Mouse (Mus musculus) myocyte (in vitro differentiated cells): Measurements from ENCODE around the gene Sergef.

Experiments used
- CEBPB ChIP-seq: IDR thresholded peaks from 2 replicates; pipeline ENCODE4 v1.6.1; 2011; ENCODE audit warnings: mild to moderate bottlenecking, moderate library complexity; ENCODE audit not compliant: poor library complexity, insufficient read depth, severe bottlenecking
- E2F4 ChIP-seq: IDR thresholded peaks from one replicate; pipeline ENCODE4 v1.6.1; 2011; ENCODE audit warnings: mild to moderate bottlenecking, control low read depth, moderate library complexity; ENCODE audit not compliant: insufficient read depth
- MAX ChIP-seq: IDR thresholded peaks from one replicate; pipeline ENCODE4 v1.6.1; 2011; ENCODE audit warnings: low read depth, mild to moderate bottlenecking, control low read depth
- MYOD1 ChIP-seq, 3 experiments: IDR thresholded peaks; one replicate each; pipeline ENCODE4 v1.6.1; 2011; ENCODE audit warnings: control low read depth in 2 of 3, low read depth in 2 of 3, mild to moderate bottlenecking in 2 of 3, moderate library complexity in 1 of 3; ENCODE audit not compliant: insufficient read length in 2 of 3, control insufficient read depth in 1 of 3
- MYOG ChIP-seq, 3 experiments: IDR thresholded peaks; one replicate each; pipeline ENCODE4 v1.6.1; 2011; ENCODE audit warnings: control low read depth in 2 of 3, low read depth in 2 of 3, mild to moderate bottlenecking in 2 of 3; ENCODE audit not compliant: insufficient read length in 2 of 3, control insufficient read depth in 1 of 3, insufficient read depth in 1 of 3
- POLR2A ChIP-seq: IDR thresholded peaks from one replicate; pipeline ENCODE4 v1.6.1; 2011; ENCODE audit warnings: low read depth, mild to moderate bottlenecking, control low read depth, moderate library complexity; ENCODE audit not compliant: insufficient read length
- POLR2AphosphoS2 ChIP-seq: IDR thresholded peaks from one replicate; pipeline ENCODE4 v1.6.1; 2011; ENCODE audit warnings: low read depth, control low read depth; ENCODE audit not compliant: insufficient read length
- SRF ChIP-seq: IDR thresholded peaks from one replicate; pipeline ENCODE4 v1.6.1; 2011; ENCODE audit warnings: low read depth; ENCODE audit not compliant: control insufficient read depth, insufficient read length
- TCF12 ChIP-seq: IDR thresholded peaks from one replicate; pipeline ENCODE4 v1.6.1; 2011; ENCODE audit warnings: mild to moderate bottlenecking, control low read depth; ENCODE audit not compliant: poor library complexity, insufficient read depth, severe bottlenecking
- TCF3 ChIP-seq: IDR thresholded peaks from one replicate; pipeline ENCODE4 v1.6.1; 2011; ENCODE audit warnings: low read depth, control low read depth; ENCODE audit not compliant: insufficient read length
- USF1 ChIP-seq: IDR thresholded peaks from one replicate; pipeline ENCODE4 v1.6.1; 2011; ENCODE audit warnings: low read depth, mild to moderate bottlenecking, control low read depth, moderate library complexity

- no peak for TF ChIP-seq MAX
- no peak for TF ChIP-seq POLR2AphosphoS2
- no peak for TF ChIP-seq POLR2A
- no peak for TF ChIP-seq TCF12
- no peak for TF ChIP-seq USF1
- TF ChIP-seq E2F4: no peak
- TF ChIP-seq MYOG (IDR thresholded peaks at IDR 0.05; ENCODE audit: control insufficient read depth in 1 of 3, insufficient read depth in 1 of 3, insufficient read length in 2 of 3, low read depth in 2 of 3): no peak
- TF ChIP-seq MYOD1 (IDR thresholded peaks at IDR 0.05; ENCODE audit: control insufficient read depth in 1 of 3, insufficient read length in 2 of 3, low read depth in 2 of 3): no peak
- no peak for TF ChIP-seq CEBPB
- no peak for TF ChIP-seq SRF
- no peak for TF ChIP-seq TCF3
Measured at GRCm38 (mm10) chr7:46421535-46421934, 218.1 kb downstream of the Sergef start.
